Mouse (Mus musculus): ENCODE data around the gene Antxr1. TPM values are rescaled to one million over a fixed set of nuclear protein-coding genes. Genes with fewer than 3 reads are reported as not detected.

Gene Antxr1
- polyA plus RNA-seq, 1 experiment from 2014 or later = 2.7 TPM

DNA sequence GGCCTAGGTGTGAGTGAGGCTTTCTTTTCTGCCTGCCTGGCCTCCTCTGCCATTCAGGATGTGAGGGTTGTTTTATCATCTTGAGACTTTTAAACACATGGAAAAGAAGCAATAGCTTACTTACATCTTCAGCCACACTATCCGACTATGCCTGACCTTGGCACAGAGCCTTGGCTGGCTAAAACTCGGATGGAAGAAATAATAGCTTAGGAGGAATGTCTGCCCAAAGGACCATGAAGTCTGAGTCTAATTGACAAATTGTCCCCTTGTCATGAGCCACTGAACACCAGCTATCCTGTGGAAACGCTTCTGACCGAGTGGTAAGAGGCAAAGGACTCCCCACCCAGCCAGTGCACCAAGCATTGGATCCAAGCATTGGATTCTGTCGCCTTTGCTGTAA is 57.5 kb downstream of the Antxr1 start:
- 43% methylated on average over 5 of the region's 5 CpGs for WGBS
- H3K27me3 ChIP-seq (ENCODE audit: control insufficient read depth, insufficient read depth, low read depth, low read length) = no peaks in the 10 kb centered on the region
- no peak overlapping the region for H3K4me2 ChIP-seq (ENCODE audit: low read length)
- no peaks in the 10 kb centered on the region; the same call in 1 of the 2 replicates for H3K4me1 ChIP-seq (ENCODE audit: control insufficient read depth, insufficient read depth, low read length)
- H3K4me3 ChIP-seq (ENCODE audit: low read depth, low read length) = no peak overlapping the region
- ATAC-seq = no peak
- H3K9ac ChIP-seq (ENCODE audit: low read depth, low read length) = no peak overlapping the region
- no peaks in the 10 kb centered on the region for H3K36me3 ChIP-seq (ENCODE audit: control insufficient read depth, insufficient read depth, low read length)
- no peak overlapping the region for H3K27ac ChIP-seq (ENCODE audit: low read length)
- H3K9me3 ChIP-seq (replicated peaks; ENCODE audit: control insufficient read depth, low read length, poor library complexity, severe bottlenecking) = no peaks in the 10 kb centered on the region

DNA sequence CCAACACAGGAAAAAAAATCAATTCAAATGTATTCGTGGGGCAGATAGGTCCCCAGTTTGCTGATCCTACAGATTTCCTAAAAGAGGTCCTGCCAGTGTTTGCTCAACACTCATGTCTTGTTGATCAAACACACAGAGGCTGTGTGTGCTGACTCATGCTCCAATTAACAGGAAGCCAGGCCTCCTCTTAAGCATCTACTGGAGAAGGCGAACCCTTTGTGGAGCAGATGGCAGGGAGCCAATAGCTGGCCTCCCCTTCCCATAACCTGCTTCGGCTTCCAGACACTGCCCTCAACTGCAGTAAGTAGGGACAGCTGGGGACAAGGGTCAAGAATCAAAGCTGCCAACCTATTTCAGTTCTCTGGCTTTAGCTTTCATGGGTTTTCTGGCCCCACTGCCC is 58.1 kb downstream of the Antxr1 start:
- Histone ChIP-seq H3K4me2 (ENCODE audit: low read length) (no peak overlapping the region), H3K4me1 (ENCODE audit: control insufficient read depth, insufficient read depth, low read length) (no peaks in the 10 kb centered on the region; the same call in 1 of the 2 replicates), H3K9ac (ENCODE audit: low read depth, low read length) (no peak overlapping the region), H3K9me3 (replicated peaks; ENCODE audit: control insufficient read depth, low read length, poor library complexity, severe bottlenecking) (no peaks in the 10 kb centered on the region), H3K4me3 (ENCODE audit: low read depth, low read length) (no peak overlapping the region), H3K27ac (ENCODE audit: low read length) (no peak overlapping the region), H3K27me3 (ENCODE audit: control insufficient read depth, insufficient read depth, low read depth, low read length) (no peaks in the 10 kb centered on the region), H3K36me3 (ENCODE audit: control insufficient read depth, insufficient read depth, low read length) (no peaks in the 10 kb centered on the region)
- WGBS = 28% methylated on average over 3 of the region's 3 CpGs
- no peak for ATAC-seq

DNA sequence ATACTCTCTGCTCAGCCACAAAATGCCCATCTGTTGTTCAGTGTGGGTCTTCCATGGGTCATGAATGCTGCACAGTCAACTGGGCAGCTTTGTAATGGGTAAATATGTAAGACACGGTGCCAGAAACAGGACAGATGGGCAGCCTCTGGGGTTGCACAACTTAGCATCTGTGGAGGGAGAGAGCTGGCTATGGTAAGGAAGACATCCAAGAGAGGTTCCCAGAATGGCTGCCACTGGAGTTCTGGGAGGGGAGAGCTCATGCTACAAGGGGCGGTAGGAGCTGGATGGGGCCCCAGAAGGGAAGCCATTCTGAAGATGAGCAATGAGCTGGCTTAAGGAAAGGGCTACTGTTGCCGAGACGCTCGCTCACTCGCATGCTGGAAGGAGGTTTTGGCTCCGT is 58.7 kb downstream of the Antxr1 start:
- WGBS = 73% methylated on average over 7 of the region's 7 CpGs
- no peaks in the 10 kb centered on the region; the same call in 1 of the 2 replicates for H3K4me1 ChIP-seq (ENCODE audit: control insufficient read depth, insufficient read depth, low read length)
- no peak overlapping the region for H3K9ac ChIP-seq (ENCODE audit: low read depth, low read length)
- peak overlapping the region; percentile 14; the same call in 1 of the 2 replicates for H3K27ac ChIP-seq (ENCODE audit: low read length)
- no peaks in the 10 kb centered on the region for H3K27me3 ChIP-seq (ENCODE audit: control insufficient read depth, insufficient read depth, low read depth, low read length)
- no peaks in the 10 kb centered on the region for H3K36me3 ChIP-seq (ENCODE audit: control insufficient read depth, insufficient read depth, low read length)
- H3K4me2 ChIP-seq (ENCODE audit: low read length) = no peak overlapping the region
- H3K9me3 ChIP-seq (replicated peaks; ENCODE audit: control insufficient read depth, low read length, poor library complexity, severe bottlenecking) = no peaks in the 10 kb centered on the region
- H3K4me3 ChIP-seq (ENCODE audit: low read depth, low read length) = no peak overlapping the region
- ATAC-seq = no peak; the same call in 1 of the 2 replicates

- no peaks in the 10 kb centered on the region; the same call in 1 of the 2 replicates for H3K4me1 ChIP-seq (ENCODE audit: control insufficient read depth, insufficient read depth, low read length)
- WGBS = 98% methylated on average over 5 of the region's 5 CpGs
- no peak overlapping the region for H3K4me3 ChIP-seq (ENCODE audit: low read depth, low read length)
- H3K27ac ChIP-seq (ENCODE audit: low read length) = no peak overlapping the region
- no peaks in the 10 kb centered on the region for H3K9me3 ChIP-seq (replicated peaks; ENCODE audit: control insufficient read depth, low read length, poor library complexity, severe bottlenecking)
- ATAC-seq = no peak
- no peaks in the 10 kb centered on the region for H3K27me3 ChIP-seq (ENCODE audit: control insufficient read depth, insufficient read depth, low read depth, low read length)
- no peak overlapping the region for H3K4me2 ChIP-seq (ENCODE audit: low read length)
- no peak overlapping the region for H3K9ac ChIP-seq (ENCODE audit: low read depth, low read length)
- no peaks in the 10 kb centered on the region for H3K36me3 ChIP-seq (ENCODE audit: control insufficient read depth, insufficient read depth, low read length)
Measured at GRCm38 (mm10) chr6:87274779-87275178, 60.8 kb downstream of the Antxr1 start.

GRCm38 (mm10) chr6:87273791-87274190 is 61.8 kb downstream of the Antxr1 start:
- H3K27me3 ChIP-seq (ENCODE audit: control insufficient read depth, insufficient read depth, low read depth, low read length) = no peaks in the 10 kb centered on the region
- 83% methylated on average over 3 of the region's 3 CpGs for WGBS
- no peaks in the 10 kb centered on the region for H3K36me3 ChIP-seq (ENCODE audit: control insufficient read depth, insufficient read depth, low read length)
- no peak overlapping the region for H3K9ac ChIP-seq (ENCODE audit: low read depth, low read length)
- H3K4me2 ChIP-seq (ENCODE audit: low read length) = no peak overlapping the region
- no peaks in the 10 kb centered on the region; the same call in 1 of the 2 replicates for H3K4me1 ChIP-seq (ENCODE audit: control insufficient read depth, insufficient read depth, low read length)
- H3K27ac ChIP-seq (ENCODE audit: low read length) = no peak overlapping the region
- no peaks in the 10 kb centered on the region for H3K9me3 ChIP-seq (replicated peaks; ENCODE audit: control insufficient read depth, low read length, poor library complexity, severe bottlenecking)
- ATAC-seq = no peak
- no peak overlapping the region for H3K4me3 ChIP-seq (ENCODE audit: low read depth, low read length)

- Histone ChIP-seq H3K4me2 (ENCODE audit: low read length) (no peak overlapping the region), H3K27me3 (ENCODE audit: control insufficient read depth, insufficient read depth, low read depth, low read length) (no peaks in the 10 kb centered on the region), H3K4me3 (ENCODE audit: low read depth, low read length) (no peak overlapping the region), H3K36me3 (ENCODE audit: control insufficient read depth, insufficient read depth, low read length) (no peaks in the 10 kb centered on the region), H3K4me1 (ENCODE audit: control insufficient read depth, insufficient read depth, low read length) (no peaks in the 10 kb centered on the region; the same call in 1 of the 2 replicates), H3K9ac (ENCODE audit: low read depth, low read length) (no peak overlapping the region), H3K27ac (ENCODE audit: low read length) (no peak overlapping the region), H3K9me3 (replicated peaks; ENCODE audit: control insufficient read depth, low read length, poor library complexity, severe bottlenecking) (no peaks in the 10 kb centered on the region)
- no peak for ATAC-seq
- 84% methylated on average over 4 of the region's 4 CpGs for WGBS
Measured at GRCm38 (mm10) chr6:87273141-87273540, 62.5 kb downstream of the Antxr1 start.

DNA sequence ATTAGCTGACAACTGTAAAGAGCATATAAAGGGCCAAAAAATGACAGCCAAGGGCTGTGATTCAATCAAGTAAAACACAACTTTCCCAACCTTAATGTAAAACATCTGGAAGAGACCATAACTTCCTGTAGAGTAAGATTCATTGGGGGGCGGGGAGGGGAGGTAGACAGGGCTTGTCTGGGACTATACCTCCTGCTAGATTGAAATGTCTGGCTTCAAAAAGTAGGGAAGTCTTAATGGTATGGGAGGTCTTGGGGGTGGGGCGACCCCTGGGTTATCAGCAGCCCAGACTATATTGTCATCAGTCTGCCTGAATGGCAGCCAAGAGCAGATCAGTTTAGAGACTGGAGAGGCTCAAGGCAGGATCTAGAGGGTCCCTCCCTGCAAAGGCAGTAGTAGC is 63.4 kb downstream of the Antxr1 start:
- H3K4me1 ChIP-seq (ENCODE audit: control insufficient read depth, insufficient read depth, low read length) = no peaks in the 10 kb centered on the region; the same call in 1 of the 2 replicates
- H3K36me3 ChIP-seq (ENCODE audit: control insufficient read depth, insufficient read depth, low read length) = no peaks in the 10 kb centered on the region
- H3K27me3 ChIP-seq (ENCODE audit: control insufficient read depth, insufficient read depth, low read depth, low read length) = no peaks in the 10 kb centered on the region
- no peaks in the 10 kb centered on the region for H3K9me3 ChIP-seq (replicated peaks; ENCODE audit: control insufficient read depth, low read length, poor library complexity, severe bottlenecking)
- H3K4me2 ChIP-seq (ENCODE audit: low read length) = no peak overlapping the region
- ATAC-seq = no peak
- H3K27ac ChIP-seq (ENCODE audit: low read length) = no peak overlapping the region
- no peak overlapping the region for H3K4me3 ChIP-seq (ENCODE audit: low read depth, low read length)
- H3K9ac ChIP-seq (ENCODE audit: low read depth, low read length) = no peak overlapping the region
- 94% methylated on average over 2 of the region's 2 CpGs for WGBS

DNA sequence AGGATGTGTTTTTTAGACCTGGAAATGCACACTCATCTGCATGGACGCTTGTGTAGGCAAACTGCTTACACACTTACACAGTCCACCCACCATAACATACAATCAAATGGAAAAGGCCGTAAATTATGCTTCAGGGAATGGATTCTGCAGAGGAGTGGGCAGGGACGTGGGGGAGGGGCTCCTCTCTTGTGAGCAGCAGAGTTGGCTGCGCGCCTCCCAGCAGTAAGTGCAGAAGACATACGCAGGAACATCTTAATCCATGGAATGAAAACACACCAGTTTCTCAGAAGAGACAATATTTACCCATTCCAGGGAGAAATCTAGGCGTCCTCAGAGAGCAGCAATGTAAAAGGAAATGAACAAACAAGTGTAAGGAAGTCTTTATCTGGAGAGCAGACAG is 65.2 kb downstream of the Antxr1 start:
- no peak for ATAC-seq

GRCm38 (mm10) chr6:87269950-87270349 is 65.7 kb downstream of the Antxr1 start:
- Histone ChIP-seq H3K4me1 (ENCODE audit: control insufficient read depth, insufficient read depth, low read length) (no peaks in the 10 kb centered on the region), H3K36me3 (ENCODE audit: control insufficient read depth, insufficient read depth, low read length) (no peaks in the 10 kb centered on the region), H3K27me3 (ENCODE audit: control insufficient read depth, insufficient read depth, low read depth, low read length) (no peaks in the 10 kb centered on the region), H3K27ac (ENCODE audit: low read length) (no peak overlapping the region), H3K9ac (ENCODE audit: low read depth, low read length) (no peak overlapping the region), H3K9me3 (replicated peaks; ENCODE audit: control insufficient read depth, low read length, poor library complexity, severe bottlenecking) (no peaks in the 10 kb centered on the region), H3K4me2 (ENCODE audit: low read length) (no peak overlapping the region), H3K4me3 (ENCODE audit: low read depth, low read length) (no peak overlapping the region)
- ATAC-seq = no peak
- 71% methylated on average over 7 of the region's 7 CpGs for WGBS

More for the DNA sequence above, 65.2 kb downstream of the Antxr1 start:
- Histone ChIP-seq H3K27ac (ENCODE audit: low read length) (no peak overlapping the region), H3K4me2 (ENCODE audit: low read length) (no peak overlapping the region), H3K4me1 (ENCODE audit: control insufficient read depth, insufficient read depth, low read length) (no peaks in the 10 kb centered on the region), H3K9ac (ENCODE audit: low read depth, low read length) (no peak overlapping the region), H3K27me3 (ENCODE audit: control insufficient read depth, insufficient read depth, low read depth, low read length) (no peaks in the 10 kb centered on the region), H3K9me3 (replicated peaks; ENCODE audit: control insufficient read depth, low read length, poor library complexity, severe bottlenecking) (no peaks in the 10 kb centered on the region), H3K36me3 (ENCODE audit: control insufficient read depth, insufficient read depth, low read length) (no peaks in the 10 kb centered on the region), H3K4me3 (ENCODE audit: low read depth, low read length) (no peak overlapping the region)
- WGBS = 43% methylated on average over 7 of the region's 7 CpGs
